Mouse (Mus musculus) heart, adult 2 months (tissue): ENCODE measurements around the gene Tbccd1.

Source experiments
- CTCF ChIP-seq: fragments of 200-600 bp; IDR thresholded peaks from 2 replicates; pipeline ENCODE4 v1.8.1; 2022; ENCODE audit warnings: antibody characterized with exemption, mild to moderate bottlenecking, moderate library complexity
- EP300 ChIP-seq: fragments of 200-500 bp; IDR thresholded peaks from 2 replicates; pipeline ENCODE4 v1.6.1; 2011; ENCODE audit warnings: low read depth, low read length, control low read depth; ENCODE audit not compliant: insufficient read depth
- POLR2A ChIP-seq: fragments of 200-500 bp; IDR thresholded peaks from 2 replicates; pipeline ENCODE4 v1.6.1; 2011; ENCODE audit warnings: mild to moderate bottlenecking, low read depth, low read length, control low read depth; ENCODE audit not compliant: insufficient read depth

DNA sequence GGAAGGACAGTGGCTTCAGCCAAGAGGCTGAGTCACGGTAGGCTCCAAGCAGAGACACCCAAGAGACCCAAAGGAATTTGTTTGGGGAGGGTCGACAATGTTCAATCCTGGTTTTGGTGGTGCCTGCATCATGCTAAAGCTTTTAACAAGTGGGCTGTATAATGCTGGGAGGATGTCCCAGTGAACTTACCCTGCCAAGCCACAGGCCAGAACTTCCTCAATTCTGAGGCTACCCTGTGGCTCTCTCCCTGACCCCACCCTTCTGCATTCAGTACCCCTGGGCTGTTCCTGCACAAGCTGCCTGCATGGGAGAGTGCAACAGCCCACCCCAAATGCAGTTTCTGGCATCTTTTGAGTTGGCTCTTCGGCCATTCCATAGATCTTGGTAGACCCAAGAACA is 58.9 kb downstream of the Tbccd1 start:
- TF ChIP-seq POLR2A, result no peak
- TF ChIP-seq CTCF, result no peak
- TF ChIP-seq EP300, result no peak
